Mouse (Mus musculus): ENCODE measurements around the gene Bst2.

- no peak for TF ChIP-seq CTCF (IDR thresholded peaks at IDR 0.05; ENCODE audit: low read depth)
- peak; percentile 77 for TF ChIP-seq EP300 (IDR thresholded peaks at IDR 0.05; ENCODE audit: low read depth)
Observed at GRCm38 (mm10) chr8:71511644-71512043, 25.6 kb downstream of the Bst2 start, which contains the start of gene Plvap.
